Mouse (Mus musculus): ENCODE measurements at regions not wholly inside any gene's neighbourhood (a gene's known extent, or its start where the extent isn't known, plus 50 kb on each side); places are given as distances from the start of the nearest gene placed in this dataset.
A peak's percentile ranks its signal among the peaks of the same experiment; 100 is the strongest.

GRCm38 (mm10) chr11:18069348-18070031 is 115.8 kb upstream of the Etaa1 start:
- Histone ChIP-seq H3K4me1 (replicated peaks) (0 out of 2 replicates have a peak, but pooled peaks cover 3% of the 10 kb centered on the region), H3K4me3 (no peak overlapping the region), H3K4me2 (no peak overlapping the region), H3K27me3 (replicated peaks) (no peaks in the 10 kb centered on the region), H3K36me3 (no peaks in the 10 kb centered on the region), H3K9ac (no peak overlapping the region), H3K9me3 (replicated peaks) (no peaks in the 10 kb centered on the region), H3K27ac (ENCODE audit: poor library complexity, severe bottlenecking) (no peak overlapping the region)
- no peak for ATAC-seq (ENCODE audit: insufficient number of reproducible peaks, low FRiP score)
- 44% methylated on average over 7 of the region's 7 CpGs for WGBS

GRCm38 (mm10) chr11:18068085-18068484 is 114.4 kb upstream of the Etaa1 start:
- Histone ChIP-seq H3K9me3 (replicated peaks) (no peaks in the 10 kb centered on the region), H3K27me3 (replicated peaks) (no peaks in the 10 kb centered on the region), H3K9ac (no peak overlapping the region), H3K27ac (ENCODE audit: poor library complexity, severe bottlenecking) (no peak overlapping the region), H3K4me2 (no peak overlapping the region), H3K4me3 (no peak overlapping the region), H3K4me1 (replicated peaks) (0 out of 2 replicates have a peak, but pooled peaks cover 3% of the 10 kb centered on the region), H3K36me3 (no peaks in the 10 kb centered on the region)
- ATAC-seq (ENCODE audit: insufficient number of reproducible peaks, low FRiP score): no peak
- 52% methylated on average over 2 of the region's 2 CpGs for WGBS

- Histone ChIP-seq H3K4me1 (replicated peaks) (0 out of 2 replicates have a peak, but pooled peaks cover 3% of the 10 kb centered on the region), H3K9ac (no peak overlapping the region), H3K4me2 (no peak overlapping the region), H3K27me3 (replicated peaks) (no peaks in the 10 kb centered on the region), H3K36me3 (no peaks in the 10 kb centered on the region), H3K4me3 (no peak overlapping the region), H3K27ac (ENCODE audit: poor library complexity, severe bottlenecking) (no peak overlapping the region), H3K9me3 (replicated peaks) (no peaks in the 10 kb centered on the region)
- no peak for ATAC-seq (ENCODE audit: insufficient number of reproducible peaks, low FRiP score)
- 25% methylated on average over 3 of the region's 3 CpGs for WGBS
Observed at GRCm38 (mm10) chr11:18067676-18068075, 114.0 kb upstream of the Etaa1 start.

GRCm38 (mm10) chr11:18041589-18041988 is 87.9 kb upstream of the Etaa1 start:
- H3K4me2 ChIP-seq: no peak overlapping the region
- WGBS: 86% methylated on average over 1 of the region's 1 CpGs
- ATAC-seq (ENCODE audit: insufficient number of reproducible peaks, low FRiP score): no peak

GRCm38 (mm10) chr11:18031049-18031448 is 77.4 kb upstream of the Etaa1 start:
- Histone ChIP-seq H3K27me3 (replicated peaks) (no peaks in the 10 kb centered on the region), H3K4me3 (no peak overlapping the region), H3K9me3 (replicated peaks) (no peaks in the 10 kb centered on the region), H3K27ac (ENCODE audit: poor library complexity, severe bottlenecking) (no peak overlapping the region), H3K36me3 (no peaks in the 10 kb centered on the region), H3K4me2 (no peak overlapping the region), H3K9ac (no peak overlapping the region), H3K4me1 (replicated peaks) (no peaks in the 10 kb centered on the region)
- 83% methylated on average over 4 of the region's 4 CpGs for WGBS
- ATAC-seq (ENCODE audit: insufficient number of reproducible peaks, low FRiP score): no peak

More at GRCm38 (mm10) chr11:18041589-18041988, 87.9 kb upstream of the Etaa1 start:
- no peak overlapping the region for H3K9ac ChIP-seq
- no peaks in the 10 kb centered on the region for H3K27me3 ChIP-seq (replicated peaks)
- H3K9me3 ChIP-seq (replicated peaks): no peaks in the 10 kb centered on the region
- no peak overlapping the region for H3K27ac ChIP-seq (ENCODE audit: poor library complexity, severe bottlenecking)
- no peak overlapping the region for H3K4me3 ChIP-seq
- no peaks in the 10 kb centered on the region for H3K4me1 ChIP-seq (replicated peaks)
- H3K36me3 ChIP-seq: no peaks in the 10 kb centered on the region

GRCm38 (mm10) chr11:18022065-18022464 is 68.4 kb upstream of the Etaa1 start:
- H3K4me3 ChIP-seq: no peak overlapping the region
- H3K36me3 ChIP-seq: no peaks in the 10 kb centered on the region
- H3K27ac ChIP-seq (ENCODE audit: poor library complexity, severe bottlenecking): no peak overlapping the region
- H3K9ac ChIP-seq: no peak overlapping the region
- no peaks in the 10 kb centered on the region for H3K4me1 ChIP-seq (replicated peaks)
- no peak for ATAC-seq (ENCODE audit: insufficient number of reproducible peaks, low FRiP score)
- no peak overlapping the region for H3K4me2 ChIP-seq
- 67% methylated on average over 4 of the region's 4 CpGs for WGBS
- no peaks in the 10 kb centered on the region for H3K27me3 ChIP-seq (replicated peaks)
- no peaks in the 10 kb centered on the region for H3K9me3 ChIP-seq (replicated peaks)

- Histone ChIP-seq H3K4me3 (no peak overlapping the region), H3K9ac (no peak overlapping the region), H3K4me2 (no peak overlapping the region), H3K27me3 (replicated peaks) (no peaks in the 10 kb centered on the region), H3K36me3 (no peaks in the 10 kb centered on the region), H3K4me1 (replicated peaks) (peaks cover 9% of the 10 kb centered on the region; the same call in 1 of the 2 replicates), H3K9me3 (replicated peaks) (no peaks in the 10 kb centered on the region), H3K27ac (ENCODE audit: poor library complexity, severe bottlenecking) (no peak overlapping the region)
- ATAC-seq (ENCODE audit: insufficient number of reproducible peaks, low FRiP score): no peak
- 49% methylated on average over 4 of the region's 4 CpGs for whole genome bisulfite sequencing
Observed at GRCm38 (mm10) chr11:18015239-18015638, 61.6 kb upstream of the Etaa1 start.

- Histone ChIP-seq H3K9ac (no peak overlapping the region), H3K27ac (ENCODE audit: poor library complexity, severe bottlenecking) (no peak overlapping the region), H3K36me3 (no peaks in the 10 kb centered on the region), H3K4me3 (no peak overlapping the region), H3K27me3 (replicated peaks) (no peaks in the 10 kb centered on the region), H3K9me3 (replicated peaks) (no peaks in the 10 kb centered on the region), H3K4me1 (replicated peaks) (peaks cover 9% of the 10 kb centered on the region; the same call in 1 of the 2 replicates), H3K4me2 (no peak overlapping the region)
- 32% methylated on average over 9 of the region's 9 CpGs for whole genome bisulfite sequencing
- no peak for ATAC-seq (ENCODE audit: insufficient number of reproducible peaks, low FRiP score)
Observed at GRCm38 (mm10) chr11:18014610-18015009, 60.9 kb upstream of the Etaa1 start.

- H3K36me3 ChIP-seq: no peaks in the 10 kb centered on the region
- WGBS: 53% methylated on average over 5 of the region's 5 CpGs
- H3K27ac ChIP-seq (ENCODE audit: poor library complexity, severe bottlenecking): no peak overlapping the region
- H3K9ac ChIP-seq: no peak overlapping the region
- peaks cover 9% of the 10 kb centered on the region; the same call in 1 of the 2 replicates for H3K4me1 ChIP-seq (replicated peaks)
- no peaks in the 10 kb centered on the region for H3K27me3 ChIP-seq (replicated peaks)
- H3K4me3 ChIP-seq: no peak overlapping the region
- H3K4me2 ChIP-seq: no peak overlapping the region
- no peak for ATAC-seq (ENCODE audit: insufficient number of reproducible peaks, low FRiP score)
- H3K9me3 ChIP-seq (replicated peaks): no peaks in the 10 kb centered on the region
Observed at GRCm38 (mm10) chr11:18012085-18012484, 58.4 kb upstream of the Etaa1 start.

- H3K9ac ChIP-seq: peak overlapping the region; percentile 29; the same call in 1 of the 2 replicates
- H3K4me2 ChIP-seq: peak overlapping the region; percentile 59
- no peaks in the 10 kb centered on the region for H3K27me3 ChIP-seq (replicated peaks)
- 0 out of 2 replicates have a peak, but pooled peaks have one; percentile 66 for ATAC-seq (ENCODE audit: insufficient number of reproducible peaks, low FRiP score)
- H3K27ac ChIP-seq (ENCODE audit: poor library complexity, severe bottlenecking): no peak overlapping the region
- H3K4me1 ChIP-seq (replicated peaks): peaks cover 9% of the 10 kb centered on the region; the same call in 1 of the 2 replicates
- H3K36me3 ChIP-seq: no peaks in the 10 kb centered on the region
- peak overlapping the region; percentile 14; the same call in 1 of the 2 replicates for H3K4me3 ChIP-seq
- 10% methylated on average over 13 of the region's 13 CpGs for WGBS
- no peaks in the 10 kb centered on the region for H3K9me3 ChIP-seq (replicated peaks)
Observed at GRCm38 (mm10) chr11:18011101-18011733, 57.5 kb upstream of the Etaa1 start.

GRCm38 (mm10) chr11:18008140-18008539 is 54.5 kb upstream of the Etaa1 start:
- Histone ChIP-seq H3K4me2 (no peak overlapping the region), H3K27ac (ENCODE audit: poor library complexity, severe bottlenecking) (no peak overlapping the region), H3K4me1 (replicated peaks) (peaks cover 9% of the 10 kb centered on the region; the same call in 1 of the 2 replicates), H3K9ac (no peak overlapping the region), H3K9me3 (replicated peaks) (no peaks in the 10 kb centered on the region), H3K4me3 (no peak overlapping the region), H3K36me3 (no peaks in the 10 kb centered on the region), H3K27me3 (replicated peaks) (no peaks in the 10 kb centered on the region)
- ATAC-seq (ENCODE audit: insufficient number of reproducible peaks, low FRiP score): no peak
- 86% methylated on average over 6 of the region's 6 CpGs for WGBS
